Mouse (Mus musculus) lung, embryonic 14.5 days (tissue): ENCODE results near the gene Tceanc. TPM values are rescaled to one million over a fixed set of nuclear protein-coding genes. Genes with fewer than 3 reads are reported as not detected.
"Not testable (repeated sequence)": the region's sequence is repeated elsewhere in the genome, so short reads cannot be mapped to it uniquely, and the experiment has no call there.

Source experiments
- ATAC-seq: fragments of 200-750 bp; cut with Nextera tagmentation; 2 replicates; pipeline ENCODE4 v1.8.0; 2017; ENCODE audit warnings: mild to moderate bottlenecking, moderate TSS enrichment, moderate library complexity; ENCODE audit not compliant: insufficient read depth
- DNase-seq: peaks from one replicate; pipeline ENCODE4 v3.0.0-alpha.2; 2015
- H3K27ac ChIP-seq: fragments of 300-500 bp; sonication (generic); 2 replicates; pipeline ENCODE4 v1.5.1; 2014; ENCODE audit warnings: low read depth, mild to moderate bottlenecking, moderate library complexity
- H3K27me3 ChIP-seq: fragments of 300-500 bp; sonication (generic); 2 replicates; pipeline ENCODE4 v1.6.1; 2014; ENCODE audit warnings: low read length, control low read depth; ENCODE audit not compliant: insufficient read depth
- H3K36me3 ChIP-seq: fragments of 300-500 bp; sonication (generic); 2 replicates; pipeline ENCODE4 v1.6.1; 2014; ENCODE audit warnings: control low read depth; ENCODE audit not compliant: insufficient read depth
- H3K4me1 ChIP-seq: fragments of 300-500 bp; sonication (generic); 2 replicates; pipeline ENCODE4 v1.6.1; 2014; ENCODE audit warnings: antibody characterized with exemption, control low read depth; ENCODE audit not compliant: insufficient read depth
- H3K4me2 ChIP-seq: fragments of 300-500 bp; sonication (generic); 2 replicates; pipeline ENCODE4 v1.6.1; 2014; ENCODE audit warnings: mild to moderate bottlenecking
- H3K4me3 ChIP-seq: fragments of 300-500 bp; sonication (generic); 2 replicates; pipeline ENCODE4 v1.5.1; 2014; ENCODE audit warnings: low read depth, low read length
- H3K9ac ChIP-seq: fragments of 300-500 bp; sonication (generic); 2 replicates; pipeline ENCODE4 v1.6.1; 2014
- H3K9me3 ChIP-seq: fragments of 300-500 bp; sonication (generic); 2 replicates; pipeline ENCODE4 v1.6.1; 2016; ENCODE audit warnings: low read depth, low read length, control low read depth
- CTCF ChIP-seq: IDR thresholded peaks from 2 replicates; pipeline ENCODE4 v1.5.1; 2016; ENCODE audit warnings: antibody characterized with exemption, low read depth
- WGBS: fragments of 180-500 bp; shearing (Covaris S2); extraction: QIAGEN DNeasy Blood & Tissue Kit; methylation state at CpG from one replicate; pipeline ENCODE4 v1.1.7; 2014; 5-methylcytosine and 5-hydroxymethylcytosine counted together
- polyA plus RNA-seq: library from polyadenylated mRNA; unstranded; fragments of >200 nt; fragmentation: Nextera tagmentation; extraction: Ambion mirVana; gene quantifications from 2 replicates; pipeline ENCODE4 v1.2.1, GENCODE M21; 2014

Gene Tceanc
- polyA plus RNA-seq, 1 experiment from 2014 or later = 7.4 TPM

DNA sequence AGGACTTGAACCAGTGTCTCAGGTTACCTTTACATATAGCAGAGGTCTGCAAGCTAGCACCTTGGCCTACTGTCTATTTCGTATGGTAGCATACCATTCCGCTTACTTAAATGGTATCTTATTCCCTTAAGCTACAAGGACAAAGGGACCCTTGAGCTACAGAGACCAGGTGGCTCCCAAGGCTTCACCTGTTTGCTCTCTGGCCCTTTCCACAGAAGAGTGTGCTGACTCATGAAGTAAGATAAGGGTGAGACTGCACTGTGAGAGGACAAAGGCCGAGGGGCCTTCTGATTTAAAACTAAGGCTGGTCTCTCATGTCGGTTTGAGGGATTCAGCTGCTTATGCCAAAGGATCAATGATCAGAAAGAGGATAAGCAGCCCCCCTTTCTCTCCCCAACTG is 15.1 kb upstream of the Tceanc start:
- Histone ChIP-seq H3K27me3 (no peaks in the 10 kb centered on the region), H3K9me3 (no peaks in the 10 kb centered on the region), H3K4me2 (no peak overlapping the region), H3K4me3 (no peak overlapping the region), H3K9ac (no peak overlapping the region), H3K27ac (no peak overlapping the region), H3K36me3 (no peaks in the 10 kb centered on the region), H3K4me1 (no peaks in the 10 kb centered on the region)
- 62% methylated on average over 4 of the region's 4 CpGs for WGBS
- DNase-seq (no peak), ATAC-seq (no peak; the same call in 1 of the 2 replicates)
- TF ChIP-seq CTCF = no peak

DNA sequence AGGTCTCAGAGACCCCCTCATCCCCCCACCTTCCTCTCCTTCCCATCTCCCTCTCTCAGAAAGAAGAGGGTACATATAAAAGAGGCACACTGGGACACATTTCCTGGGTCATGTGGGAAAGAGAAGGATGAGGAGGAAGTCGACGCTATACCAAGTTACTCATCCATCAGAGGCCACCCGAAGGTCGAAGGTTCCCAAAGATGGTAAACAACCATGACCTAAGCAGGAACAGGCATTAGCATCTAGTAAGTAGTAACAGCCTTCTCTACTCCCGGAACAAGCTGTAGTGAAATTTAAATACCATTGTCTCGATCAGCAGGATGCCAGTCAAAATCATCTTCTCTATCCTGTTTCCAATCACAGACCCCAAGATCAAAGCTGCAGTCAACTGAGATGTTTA is 13.3 kb upstream of the Tceanc start:
- Histone ChIP-seq H3K9me3 (no peaks in the 10 kb centered on the region), H3K27me3 (no peaks in the 10 kb centered on the region), H3K4me3 (no peak overlapping the region), H3K4me1 (no peaks in the 10 kb centered on the region), H3K4me2 (no peak overlapping the region), H3K9ac (no peak overlapping the region), H3K36me3 (no peaks in the 10 kb centered on the region), H3K27ac (no peak overlapping the region)
- no peak for TF ChIP-seq CTCF
- 41% methylated on average over 6 of the region's 6 CpGs for WGBS
- DNase-seq (no peak), ATAC-seq (no peak)

DNA sequence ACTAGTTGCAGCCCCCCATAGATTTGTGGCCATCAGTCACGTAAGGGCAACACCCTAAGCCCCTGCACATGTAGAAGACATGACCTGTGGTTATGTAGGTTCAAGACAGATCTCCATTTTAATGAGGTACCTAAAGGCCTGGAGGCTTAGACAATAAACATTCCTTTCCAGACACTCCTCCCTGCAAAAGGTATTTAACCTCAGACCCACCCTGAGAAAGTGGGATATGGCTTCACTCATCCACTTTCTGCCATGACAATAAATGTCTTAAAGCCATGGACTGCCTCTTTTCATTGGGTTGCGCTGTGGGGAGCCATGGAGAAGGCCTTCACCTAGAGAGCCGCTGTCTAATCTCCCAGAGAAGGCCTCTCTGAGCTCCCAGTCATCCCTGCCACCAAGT is 9.8 kb upstream of the Tceanc start:
- no peak for ATAC-seq
- Histone ChIP-seq H3K9me3 (no peaks in the 10 kb centered on the region), H3K4me3 (no peak overlapping the region), H3K36me3 (no peaks in the 10 kb centered on the region), H3K4me2 (no peak overlapping the region), H3K27me3 (no peaks in the 10 kb centered on the region), H3K4me1 (no peaks in the 10 kb centered on the region), H3K9ac (no peak overlapping the region), H3K27ac (no peak overlapping the region)
- 90% methylated on average over 3 of the region's 3 CpGs for WGBS
- no peak for DNase-seq
- TF ChIP-seq CTCF = no peak

DNA sequence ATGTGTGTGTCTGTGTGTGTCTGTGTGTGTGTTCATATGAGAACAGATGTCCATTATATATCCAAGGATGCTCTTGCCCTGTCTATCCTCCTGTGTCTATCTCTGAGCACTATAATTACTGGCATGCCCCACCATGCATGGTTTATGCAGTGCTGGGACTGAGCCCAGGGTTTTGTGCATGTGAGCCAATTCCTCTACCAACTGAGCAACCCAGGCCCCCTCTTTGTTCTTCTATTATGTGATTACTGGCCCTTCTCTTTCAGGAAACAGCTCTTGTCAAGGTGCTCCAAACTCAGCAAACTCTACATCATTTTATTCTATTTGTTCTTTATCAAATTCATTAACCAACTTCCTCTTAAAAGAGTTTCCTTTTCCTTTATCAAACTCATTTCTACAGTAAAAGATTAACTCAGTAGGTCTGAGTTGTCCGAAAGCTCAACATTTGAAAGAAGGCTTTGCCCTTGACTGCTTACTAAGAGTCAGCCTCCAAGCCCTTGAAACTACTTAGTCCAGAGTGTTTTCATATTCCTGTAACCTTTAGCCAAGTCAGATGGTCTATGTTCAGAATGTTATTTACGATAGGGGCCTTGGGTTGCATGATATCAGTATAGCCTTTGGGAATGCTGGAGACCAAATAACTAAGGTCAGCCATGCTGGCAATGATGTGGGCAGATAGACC is 7.4 kb upstream of the Tceanc start:
- no peaks in the 10 kb centered on the region for H3K36me3 ChIP-seq
- no peaks in the 10 kb centered on the region for H3K9me3 ChIP-seq
- ATAC-seq (peak; percentile 44; the same call in 1 of the 2 replicates), DNase-seq (no peak)
- H3K9ac ChIP-seq = no peak overlapping the region
- WGBS = 64% methylated on average over 2 of the region's 2 CpGs
- H3K4me2 ChIP-seq = no peak overlapping the region
- no peak for TF ChIP-seq CTCF
- H3K27ac ChIP-seq = no peak overlapping the region
- H3K4me3 ChIP-seq = no peak overlapping the region
- no peaks in the 10 kb centered on the region for H3K27me3 ChIP-seq
- no peaks in the 10 kb centered on the region for H3K4me1 ChIP-seq

DNA sequence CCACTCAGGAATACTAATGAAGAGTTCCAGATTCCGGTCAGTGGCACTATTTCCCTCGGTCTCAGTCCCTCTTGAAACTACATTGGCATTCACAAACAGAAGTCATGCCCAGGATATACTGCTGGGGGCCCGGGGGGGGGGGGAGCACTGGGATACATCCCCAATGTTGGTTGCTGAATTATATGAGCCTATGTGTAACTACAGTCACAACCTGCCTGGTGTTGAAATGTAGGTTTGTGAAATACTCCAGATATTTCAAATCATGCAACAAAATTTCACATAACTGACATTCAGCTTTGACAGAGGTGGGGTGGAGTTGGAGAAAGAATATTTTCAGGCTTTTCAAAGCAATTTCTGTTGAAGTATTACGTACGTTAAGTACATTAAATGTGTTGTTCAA is 2.4 kb upstream of the Tceanc start:
- H3K27ac ChIP-seq = no peak overlapping the region
- no peak overlapping the region for H3K4me3 ChIP-seq
- 77% methylated on average over 5 of the region's 5 CpGs for WGBS
- H3K4me2 ChIP-seq = no peak overlapping the region
- H3K36me3 ChIP-seq = no peaks in the 10 kb centered on the region
- ATAC-seq (no peak), DNase-seq (no peak)
- no peak overlapping the region for H3K9ac ChIP-seq
- H3K27me3 ChIP-seq = no peaks in the 10 kb centered on the region
- H3K9me3 ChIP-seq = no peaks in the 10 kb centered on the region
- H3K4me1 ChIP-seq = no peaks in the 10 kb centered on the region
- no peak for TF ChIP-seq CTCF

DNA sequence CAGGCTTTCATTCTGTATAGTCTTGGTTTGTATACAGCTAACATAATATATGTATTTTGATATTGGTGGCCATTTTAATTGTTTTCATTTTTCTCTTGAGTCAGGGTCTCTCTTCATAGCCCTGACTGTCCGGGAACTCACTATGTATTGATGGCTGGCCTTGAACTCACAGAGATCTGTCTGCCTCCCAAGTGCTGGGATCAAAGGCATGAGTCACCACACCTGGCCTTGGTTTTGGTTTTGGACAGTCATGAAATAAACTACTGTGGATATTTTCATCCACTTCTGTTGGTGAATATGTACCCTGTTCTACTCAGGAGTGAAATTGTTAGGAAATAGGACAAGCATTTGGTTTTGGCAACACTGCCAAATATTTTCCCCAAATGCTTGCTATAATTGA is 1.7 kb downstream of the Tceanc start:
- no peak overlapping the region for H3K9ac ChIP-seq
- no peak overlapping the region for H3K4me2 ChIP-seq
- no peak for ATAC-seq
- no peak overlapping the region for H3K27ac ChIP-seq
- no peaks in the 10 kb centered on the region for H3K27me3 ChIP-seq
- H3K4me3 ChIP-seq = no peak overlapping the region
- no peak for DNase-seq
- no peaks in the 10 kb centered on the region for H3K9me3 ChIP-seq
- H3K4me1 ChIP-seq = no peaks in the 10 kb centered on the region
- no peaks in the 10 kb centered on the region for H3K36me3 ChIP-seq
- WGBS = 60% methylated on average over 1 of the region's 1 CpGs
- TF ChIP-seq CTCF = no peak

DNA sequence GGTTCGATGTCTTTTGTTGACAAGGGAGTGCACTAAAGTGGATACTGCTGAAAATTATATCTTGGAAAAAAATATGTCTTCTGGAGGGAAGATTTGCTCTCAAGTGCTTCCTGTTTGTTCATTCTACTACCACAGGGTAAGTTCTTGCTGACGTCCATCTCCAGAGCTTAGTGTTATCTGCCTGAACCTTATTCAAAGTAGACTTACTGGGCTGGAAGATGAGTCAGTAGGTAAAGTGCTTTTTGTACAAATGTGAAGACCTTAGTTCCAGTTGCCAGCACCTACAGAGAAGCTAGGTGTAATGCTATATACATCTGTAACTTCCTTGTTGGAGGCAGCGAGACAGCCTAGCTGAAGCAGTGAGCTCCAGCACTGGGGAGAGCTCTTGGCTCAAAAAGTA is 2.4 kb downstream of the Tceanc start:
- 77% methylated on average over 3 of the region's 3 CpGs for WGBS
- no peak for TF ChIP-seq CTCF
- no peaks in the 10 kb centered on the region for H3K4me1 ChIP-seq
- H3K9me3 ChIP-seq = no peaks in the 10 kb centered on the region
- H3K27ac ChIP-seq = no peak overlapping the region
- H3K4me3 ChIP-seq = no peak overlapping the region
- no peak for DNase-seq
- no peak overlapping the region for H3K4me2 ChIP-seq
- no peak for ATAC-seq
- H3K27me3 ChIP-seq = no peaks in the 10 kb centered on the region
- no peak overlapping the region for H3K9ac ChIP-seq
- no peaks in the 10 kb centered on the region for H3K36me3 ChIP-seq

DNA sequence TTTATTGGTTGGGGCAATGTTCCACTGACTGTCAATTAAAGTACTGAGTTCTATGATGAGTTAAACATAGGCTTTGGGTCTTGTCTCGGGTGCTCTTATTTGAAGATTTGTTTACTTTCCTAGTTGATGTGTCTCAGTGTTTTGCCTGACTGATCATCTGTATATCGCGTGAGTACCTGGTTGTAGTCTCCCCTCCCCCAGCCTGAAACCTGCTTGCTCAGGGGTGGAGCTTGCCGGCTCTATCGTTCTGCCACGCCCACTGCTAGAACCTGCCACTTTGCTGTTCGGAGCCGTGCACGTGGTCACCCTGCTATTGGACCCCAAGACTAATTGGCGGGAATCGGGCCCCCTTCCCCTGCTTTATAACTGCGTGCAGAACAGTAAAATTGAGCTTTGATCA is 4.3 kb downstream of the Tceanc start:
- not testable (repeated sequence) for ATAC-seq, H3K4me3 ChIP-seq, H3K9ac ChIP-seq, H3K36me3 ChIP-seq, H3K4me1 ChIP-seq, H3K27me3 ChIP-seq, H3K9me3 ChIP-seq, H3K27ac ChIP-seq
- WGBS = 18% methylated on average over 12 of the region's 12 CpGs
- peak overlapping the region; percentile 32 for H3K4me2 ChIP-seq
- DNase-seq = peak; percentile 19
